Mouse (Mus musculus) small intestine, adult 2 months (tissue): Measurements from ENCODE around the gene Calcoco1.

Source experiments
- CTCF ChIP-seq: fragments of 200-500 bp; IDR thresholded peaks from 2 replicates; pipeline ENCODE4 v1.5.1; 2012; ENCODE audit warnings: low read depth, mild to moderate bottlenecking, control low read depth, inconsistent platforms, low read length, moderate library complexity, mixed read lengths; ENCODE audit not compliant: insufficient replicate concordance, insufficient read length; ENCODE audit errors: extremely low read depth
- POLR2A ChIP-seq: fragments of 200-500 bp; IDR thresholded peaks from 2 replicates; pipeline ENCODE4 v1.6.1; 2012; ENCODE audit warnings: low read depth, mild to moderate bottlenecking, control low read depth, inconsistent platforms, low read length, moderate library complexity

DNA sequence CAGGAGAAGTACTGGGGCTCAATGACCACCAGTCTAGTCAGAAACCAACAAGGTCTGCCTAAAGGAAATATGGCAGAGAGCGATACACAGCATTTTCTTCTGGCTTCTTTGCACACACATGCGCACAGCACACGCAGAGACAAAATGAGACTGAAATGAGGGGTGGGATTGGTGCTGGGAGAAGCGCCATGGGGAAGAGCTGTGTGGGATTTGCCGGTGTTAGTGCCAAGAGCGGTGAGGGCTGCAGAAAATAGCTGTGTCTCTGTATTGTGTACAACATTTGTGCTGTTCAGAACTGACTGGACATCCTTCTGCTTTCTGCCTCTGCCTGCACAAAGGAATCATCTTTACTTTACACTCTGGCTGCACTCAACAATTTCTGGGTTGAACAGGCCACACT, 10.4 kb upstream of the Calcoco1 start:
- TF ChIP-seq POLR2A (no peak), CTCF (no peak)
